Mouse (Mus musculus): ENCODE results near the gene Cask. TPM values are rescaled to one million over a fixed set of nuclear protein-coding genes. Genes with fewer than 3 reads are reported as not detected.
"Not testable (repeated sequence)": the region's sequence is repeated elsewhere in the genome, so short reads cannot be mapped to it uniquely, and the experiment has no call there.

Cask gene
- total and polyA plus RNA-seq, 2 experiments from 2014 or later: 79.5 to 146 TPM

- no peak overlapping the region for H3K4me3 ChIP-seq (ENCODE audit: low read depth, low read length)
- no peaks in the 10 kb centered on the region for H3K9me3 ChIP-seq (ENCODE audit: low read length)
- no peak overlapping the region for H3K27ac ChIP-seq (ENCODE audit: low read depth, low read length)
- H3K9ac ChIP-seq (replicated peaks; ENCODE audit: low read length, poor library complexity, severe bottlenecking): no peak overlapping the region
- WGBS: 83% methylated on average over 1 of the region's 1 CpGs
- no peaks in the 10 kb centered on the region for H3K36me3 ChIP-seq (ENCODE audit: insufficient read depth, low read length)
- no peak overlapping the region for H3K4me2 ChIP-seq (ENCODE audit: low read depth, low read length, poor library complexity, severe bottlenecking)
- DNase-seq (ENCODE audit: low spot score) (no peak), ATAC-seq (ENCODE audit: low FRiP score) (no peak)
- no peak for TF ChIP-seq CTCF (IDR thresholded peaks at IDR 0.05)
- H3K27me3 ChIP-seq (ENCODE audit: insufficient read depth, low read length): no peaks in the 10 kb centered on the region
- H3K4me1 ChIP-seq (ENCODE audit: insufficient read depth, low read length): no peaks in the 10 kb centered on the region
These were observed 28.4 kb downstream of the Cask start for GRCm38 (mm10) chrX:13822792-13823191.

- Histone ChIP-seq H3K27ac (ENCODE audit: low read depth, low read length) (no peak overlapping the region), H3K4me3 (ENCODE audit: low read depth, low read length) (no peak overlapping the region), H3K9ac (replicated peaks; ENCODE audit: low read length, poor library complexity, severe bottlenecking) (no peak overlapping the region), H3K9me3 (ENCODE audit: low read length) (no peaks in the 10 kb centered on the region), H3K27me3 (ENCODE audit: insufficient read depth, low read length) (no peaks in the 10 kb centered on the region), H3K4me1 (ENCODE audit: insufficient read depth, low read length) (no peaks in the 10 kb centered on the region), H3K36me3 (ENCODE audit: insufficient read depth, low read length) (no peaks in the 10 kb centered on the region), H3K4me2 (ENCODE audit: low read depth, low read length, poor library complexity, severe bottlenecking) (no peak overlapping the region)
- TF ChIP-seq CTCF (IDR thresholded peaks at IDR 0.05): no peak
- WGBS: 80% methylated on average over 2 of the region's 2 CpGs
- ATAC-seq (ENCODE audit: low FRiP score) (no peak), DNase-seq (ENCODE audit: low spot score) (no peak)
These were observed 52.4 kb downstream of the Cask start for GRCm38 (mm10) chrX:13798754-13799153.

GRCm38 (mm10) chrX:13765672-13766071, 85.5 kb downstream of the Cask start:
- no peak for DNase-seq (ENCODE audit: low spot score)
- WGBS: 100% methylated on average over 1 of the region's 1 CpGs
- no peak for TF ChIP-seq CTCF (IDR thresholded peaks at IDR 0.05)
- H3K27ac ChIP-seq (ENCODE audit: low read depth, low read length): no peak overlapping the region
- no peaks in the 10 kb centered on the region for H3K9me3 ChIP-seq (ENCODE audit: low read length)
- no peaks in the 10 kb centered on the region for H3K36me3 ChIP-seq (ENCODE audit: insufficient read depth, low read length)
- no peak for ATAC-seq (ENCODE audit: low FRiP score)
- H3K27me3 ChIP-seq (ENCODE audit: insufficient read depth, low read length): no peaks in the 10 kb centered on the region
- no peaks in the 10 kb centered on the region for H3K4me1 ChIP-seq (ENCODE audit: insufficient read depth, low read length)
- H3K9ac ChIP-seq (replicated peaks; ENCODE audit: low read length, poor library complexity, severe bottlenecking): no peak overlapping the region
- H3K4me3 ChIP-seq (ENCODE audit: low read depth, low read length): no peak overlapping the region
- H3K4me2 ChIP-seq (ENCODE audit: low read depth, low read length, poor library complexity, severe bottlenecking): no peak overlapping the region

- H3K36me3 ChIP-seq (ENCODE audit: insufficient read depth, low read length): no peaks in the 10 kb centered on the region
- H3K27me3 ChIP-seq (ENCODE audit: insufficient read depth, low read length): no peaks in the 10 kb centered on the region
- DNase-seq (ENCODE audit: low spot score) (no peak), ATAC-seq (ENCODE audit: low FRiP score) (no peak)
- no peak overlapping the region for H3K4me2 ChIP-seq (ENCODE audit: low read depth, low read length, poor library complexity, severe bottlenecking)
- no peak overlapping the region for H3K4me3 ChIP-seq (ENCODE audit: low read depth, low read length)
- H3K9me3 ChIP-seq (ENCODE audit: low read length): no peaks in the 10 kb centered on the region
- H3K9ac ChIP-seq (replicated peaks; ENCODE audit: low read length, poor library complexity, severe bottlenecking): no peak overlapping the region
- H3K4me1 ChIP-seq (ENCODE audit: insufficient read depth, low read length): no peaks in the 10 kb centered on the region
- H3K27ac ChIP-seq (ENCODE audit: low read depth, low read length): no peak overlapping the region
- WGBS: 54% methylated on average over 1 of the region's 1 CpGs
- TF ChIP-seq CTCF (IDR thresholded peaks at IDR 0.05): no peak
These were observed 86.1 kb downstream of the Cask start for GRCm38 (mm10) chrX:13765024-13765423.

GRCm38 (mm10) chrX:13757279-13758005, 93.7 kb downstream of the Cask start:
- H3K4me1 ChIP-seq (ENCODE audit: insufficient read depth, low read length): no peaks in the 10 kb centered on the region
- WGBS: 14% methylated on average over 3 of the region's 3 CpGs
- no peaks in the 10 kb centered on the region for H3K27me3 ChIP-seq (ENCODE audit: insufficient read depth, low read length)
- ATAC-seq (ENCODE audit: low FRiP score) (no peak), DNase-seq (ENCODE audit: low spot score) (peak; percentile 9)
- no peak overlapping the region for H3K9ac ChIP-seq (replicated peaks; ENCODE audit: low read length, poor library complexity, severe bottlenecking)
- peak; percentile 37; the same call in 1 of the 2 replicates for TF ChIP-seq CTCF (IDR thresholded peaks at IDR 0.05)
- H3K27ac ChIP-seq (ENCODE audit: low read depth, low read length): no peak overlapping the region
- H3K36me3 ChIP-seq (ENCODE audit: insufficient read depth, low read length): no peaks in the 10 kb centered on the region
- no peak overlapping the region for H3K4me3 ChIP-seq (ENCODE audit: low read depth, low read length)
- H3K9me3 ChIP-seq (ENCODE audit: low read length): no peaks in the 10 kb centered on the region
- no peak overlapping the region for H3K4me2 ChIP-seq (ENCODE audit: low read depth, low read length, poor library complexity, severe bottlenecking)

- no peaks in the 10 kb centered on the region for H3K4me1 ChIP-seq (ENCODE audit: insufficient read depth, low read length)
- DNase-seq (ENCODE audit: low spot score) (no peak), ATAC-seq (ENCODE audit: low FRiP score) (no peak)
- no peaks in the 10 kb centered on the region for H3K36me3 ChIP-seq (ENCODE audit: insufficient read depth, low read length)
- no peak overlapping the region for H3K9ac ChIP-seq (replicated peaks; ENCODE audit: low read length, poor library complexity, severe bottlenecking)
- H3K27me3 ChIP-seq (ENCODE audit: insufficient read depth, low read length): no peaks in the 10 kb centered on the region
- no peaks in the 10 kb centered on the region for H3K9me3 ChIP-seq (ENCODE audit: low read length)
- 62% methylated on average over 2 of the region's 2 CpGs for WGBS
- H3K4me2 ChIP-seq (ENCODE audit: low read depth, low read length, poor library complexity, severe bottlenecking): no peak overlapping the region
- TF ChIP-seq CTCF (IDR thresholded peaks at IDR 0.05): no peak
- H3K4me3 ChIP-seq (ENCODE audit: low read depth, low read length): no peak overlapping the region
- no peak overlapping the region for H3K27ac ChIP-seq (ENCODE audit: low read depth, low read length)
These were observed 110.1 kb downstream of the Cask start for GRCm38 (mm10) chrX:13741110-13741509.

- H3K27me3 ChIP-seq (ENCODE audit: insufficient read depth, low read length); H3K9me3 ChIP-seq (ENCODE audit: low read length); DNase-seq (ENCODE audit: low spot score); H3K9ac ChIP-seq (replicated peaks; ENCODE audit: low read length, poor library complexity, severe bottlenecking); H3K4me2 ChIP-seq (ENCODE audit: low read depth, low read length, poor library complexity, severe bottlenecking); H3K4me1 ChIP-seq (ENCODE audit: insufficient read depth, low read length); ATAC-seq (ENCODE audit: low FRiP score); H3K27ac ChIP-seq (ENCODE audit: low read depth, low read length); H3K36me3 ChIP-seq (ENCODE audit: insufficient read depth, low read length); H3K4me3 ChIP-seq (ENCODE audit: low read depth, low read length): not testable (repeated sequence)
These were observed 120.4 kb downstream of the Cask start for GRCm38 (mm10) chrX:13730785-13731184.

Data from midbrain, postnatal 0 days (tissue).